Mouse (Mus musculus): Measurements from ENCODE around the gene Macrod2.
A peak's percentile ranks its signal among the peaks of the same experiment; 100 is the strongest.

The Macrod2 gene

DNA sequence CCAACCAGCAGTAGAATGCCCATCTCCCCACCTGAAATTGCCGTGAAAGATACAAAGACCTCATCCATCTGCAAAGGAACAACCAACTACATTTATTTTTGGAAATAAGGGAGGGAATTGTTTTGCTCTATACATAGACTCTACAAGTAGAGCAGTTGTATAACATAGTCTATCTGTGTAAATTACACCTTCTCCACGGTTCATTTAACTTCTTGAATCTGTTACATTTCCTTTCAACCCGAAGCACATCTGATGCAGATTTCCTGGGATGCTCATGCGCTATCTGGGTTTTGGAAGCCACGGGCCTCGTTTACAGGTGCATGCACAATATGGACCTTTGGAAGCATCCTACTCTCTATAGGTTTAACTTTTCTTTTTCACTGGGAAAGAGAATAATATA, 175.8 kb downstream of the Macrod2 start:
- no peak for DNase-seq (ENCODE audit: low spot score in 2 of 2)

DNA sequence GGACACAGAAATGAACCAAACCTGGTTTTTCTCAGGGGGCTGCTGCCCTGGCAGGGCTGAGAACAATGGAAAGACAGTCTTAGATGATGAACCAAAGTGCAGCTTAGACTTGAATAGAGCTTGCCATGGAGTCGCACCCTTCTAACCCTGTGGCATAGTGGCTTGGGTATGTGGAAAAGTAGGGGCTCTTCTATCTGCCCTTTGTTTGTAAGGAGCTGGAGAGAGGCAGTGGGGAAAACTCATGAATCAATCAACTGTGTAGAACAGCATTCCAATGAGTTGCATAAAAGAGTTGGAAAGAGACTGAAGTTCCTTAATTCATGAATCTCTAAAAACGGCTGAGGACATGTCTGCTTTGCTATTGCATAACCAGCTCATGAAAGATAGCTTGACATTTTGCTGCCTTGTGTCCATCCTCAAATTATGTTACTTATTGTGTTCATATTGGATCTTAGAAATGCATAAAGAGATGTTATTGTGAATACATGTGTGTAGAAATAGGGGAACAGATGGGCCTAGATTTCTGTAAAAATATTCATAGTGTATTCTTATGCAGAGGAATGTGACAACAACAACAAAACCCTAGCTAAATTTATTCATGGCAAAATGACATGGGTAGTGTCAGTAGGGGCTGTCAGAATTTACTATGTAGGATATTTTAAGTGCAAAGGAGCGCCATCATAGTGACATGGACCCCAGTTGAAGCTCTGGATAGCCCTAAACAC, 197.6 kb downstream of the Macrod2 start:
- DNase-seq (ENCODE audit: low spot score in 2 of 2) = no peak

DNA sequence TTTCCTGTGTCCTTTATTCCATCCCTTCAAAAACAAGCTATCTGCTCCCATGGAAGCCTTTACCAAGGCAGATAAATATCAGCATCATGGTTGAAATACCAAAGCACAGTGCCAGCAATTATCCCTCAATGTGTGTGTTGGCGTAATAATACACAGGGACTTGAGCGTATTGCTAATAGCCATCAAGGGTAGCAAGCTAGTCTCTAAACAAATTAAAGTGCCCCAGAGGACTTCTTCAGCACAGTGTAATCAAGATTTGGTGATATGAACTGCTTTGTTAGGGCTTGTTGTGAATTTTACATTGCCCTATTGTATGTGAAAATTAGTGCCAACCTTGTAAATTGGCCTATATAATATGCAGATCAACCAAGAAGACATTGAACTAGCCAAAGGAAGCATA, 201.8 kb downstream of the Macrod2 start:
- no peak for DNase-seq (ENCODE audit: low spot score in 2 of 2)

DNA sequence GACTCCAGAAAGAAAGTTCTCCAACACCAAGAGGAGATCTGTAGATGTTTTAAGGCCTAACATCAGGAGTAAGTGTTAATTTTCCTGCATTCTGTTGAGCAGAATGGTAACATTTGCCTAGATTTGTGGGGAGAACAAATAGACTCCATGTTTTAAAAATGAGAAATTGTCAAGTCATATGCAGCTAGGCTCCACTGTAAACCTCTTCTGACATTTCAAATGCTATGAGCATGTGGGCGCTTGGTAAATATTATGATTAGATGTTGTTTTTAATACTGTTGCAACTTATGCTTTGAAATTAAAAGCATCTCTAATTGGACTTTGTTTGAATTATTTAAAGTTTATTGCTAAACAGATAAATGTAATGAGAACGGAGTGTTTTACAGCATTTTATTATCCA, 220.3 kb downstream of the Macrod2 start:
- DNase-seq (ENCODE audit: low spot score in 2 of 2) = no peak

DNA sequence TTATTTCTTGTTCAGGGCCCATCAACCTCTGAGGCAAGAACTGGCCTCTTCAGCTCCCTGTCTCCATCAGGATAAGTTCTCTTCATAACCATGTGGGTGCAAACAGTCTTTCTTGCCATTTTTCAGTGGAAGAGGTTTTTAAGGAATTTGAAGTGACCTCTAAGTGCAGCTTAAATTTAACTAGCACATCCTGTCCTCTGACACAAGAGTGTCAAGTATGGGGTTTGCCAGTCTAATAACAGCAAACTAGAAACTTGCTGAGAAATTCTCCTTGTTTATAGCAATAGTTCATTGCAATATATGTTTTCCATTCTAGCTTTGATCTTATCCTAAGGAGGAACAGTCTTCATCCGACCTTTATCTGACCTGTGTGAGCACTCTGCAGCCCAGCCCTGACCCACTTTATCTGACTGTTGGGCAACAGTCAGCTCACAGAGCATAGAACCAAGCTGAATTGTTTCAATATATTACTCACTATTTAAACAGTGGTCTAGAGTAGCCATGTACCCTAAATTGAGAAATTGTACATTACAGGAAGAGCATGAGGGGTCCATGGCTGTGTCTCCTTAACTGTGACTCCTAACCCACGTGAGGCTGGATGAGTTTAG, 226.7 kb downstream of the Macrod2 start:
- no peak for DNase-seq (ENCODE audit: low spot score in 2 of 2)

DNA sequence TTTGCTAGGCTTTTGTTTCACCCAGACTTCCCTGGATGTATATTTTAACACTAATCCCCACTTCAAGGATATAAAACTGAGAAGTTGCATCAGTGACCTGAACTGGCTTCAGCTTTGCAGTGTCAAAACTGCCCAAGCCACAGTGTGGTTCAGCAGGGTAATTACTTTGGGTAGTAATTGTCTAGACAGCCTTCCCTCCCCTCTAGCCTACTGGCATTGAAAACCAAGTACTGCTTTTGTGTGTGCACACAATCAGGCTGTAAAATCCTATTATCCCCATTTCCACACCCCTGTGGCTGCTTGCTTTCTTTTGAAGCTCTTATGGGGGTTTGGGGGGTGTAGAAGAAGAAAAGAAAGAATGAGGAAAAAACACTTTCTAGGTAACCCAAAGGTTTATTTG, 258.4 kb downstream of the Macrod2 start:
- DNase-seq (ENCODE audit: low spot score in 2 of 2) = no peak

DNA sequence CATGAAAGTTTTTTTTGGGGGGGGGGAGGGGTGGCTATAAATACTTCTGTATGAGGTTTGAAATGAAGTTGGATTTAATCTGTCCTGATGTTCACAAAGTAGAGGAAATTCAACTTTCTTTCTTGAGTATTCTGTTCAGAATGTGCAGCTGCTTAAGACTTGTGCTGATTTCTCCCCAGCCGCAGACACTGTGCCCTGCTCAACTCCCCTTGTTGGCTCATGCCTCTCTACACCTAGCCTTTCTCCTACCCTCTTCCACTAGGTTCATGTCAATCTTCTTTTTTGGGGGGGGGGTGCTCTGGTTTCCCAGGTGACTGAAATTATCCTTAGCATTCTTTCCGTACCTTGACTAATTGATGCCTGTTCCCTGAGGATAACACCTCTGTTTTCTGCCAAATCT, 258.9 kb downstream of the Macrod2 start:
- DNase-seq (ENCODE audit: low spot score in 2 of 2) = no peak

DNA sequence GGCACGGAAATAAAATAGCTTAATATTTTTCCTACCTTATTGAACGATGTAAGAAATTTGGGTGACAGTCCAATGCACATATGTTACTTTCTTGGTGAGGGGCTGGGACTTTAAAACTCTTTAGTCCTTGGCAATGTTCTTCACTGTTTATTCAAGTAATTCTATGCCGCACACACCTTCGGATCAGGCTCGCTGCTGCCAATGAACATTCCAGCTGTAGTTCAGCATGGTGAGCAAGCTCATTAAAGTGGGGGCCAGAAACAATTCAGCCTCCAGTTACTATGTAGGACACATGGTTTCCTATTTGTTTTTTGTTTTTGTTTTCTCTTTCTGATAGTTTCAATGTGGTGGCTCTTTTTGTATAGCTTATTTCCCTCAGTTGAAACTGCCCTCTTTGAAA, 267.6 kb downstream of the Macrod2 start:
- DNase-seq (ENCODE audit: low spot score in 2 of 2) = no peak

DNA sequence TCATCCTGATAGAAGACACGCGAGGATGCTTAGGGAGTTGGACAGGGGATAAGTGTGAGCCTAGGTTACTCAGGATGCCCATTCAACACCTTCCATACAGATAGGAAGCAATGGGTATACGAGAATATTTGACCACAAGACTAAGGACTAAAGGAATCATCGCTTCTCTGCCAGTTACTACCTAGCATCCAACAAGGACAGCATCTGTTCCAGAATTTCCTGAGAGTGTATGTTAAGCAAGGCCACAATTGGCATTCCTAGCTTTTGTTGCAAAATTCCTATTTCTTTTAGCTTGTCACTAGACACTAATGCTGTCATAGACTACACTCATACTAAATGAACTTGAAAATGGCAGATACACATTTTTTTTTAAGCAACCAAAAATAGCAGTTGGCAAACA, 269.3 kb downstream of the Macrod2 start:
- no peak for DNase-seq (ENCODE audit: low spot score in 2 of 2)

DNA sequence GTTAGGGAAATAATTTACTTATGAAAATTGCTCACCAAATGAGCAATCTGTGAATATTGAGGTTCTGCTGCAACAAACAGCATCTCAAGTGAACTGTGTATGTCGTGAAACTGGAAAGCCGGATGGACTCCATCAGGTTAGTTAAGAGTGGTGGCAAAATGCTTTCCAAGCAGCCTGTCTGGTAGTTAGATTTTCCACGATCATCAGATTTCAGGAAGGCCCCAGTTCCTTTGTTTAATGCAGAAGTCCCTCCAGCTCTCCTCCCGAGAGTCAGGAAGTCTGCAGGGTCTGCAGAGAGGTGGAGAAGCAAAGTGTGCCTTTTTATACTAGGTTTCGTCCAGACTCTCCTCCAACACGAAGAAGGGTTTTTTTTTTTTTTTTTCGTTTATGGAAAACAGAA, 271.7 kb downstream of the Macrod2 start:
- DNase-seq (ENCODE audit: low spot score in 2 of 2) = no peak

DNA sequence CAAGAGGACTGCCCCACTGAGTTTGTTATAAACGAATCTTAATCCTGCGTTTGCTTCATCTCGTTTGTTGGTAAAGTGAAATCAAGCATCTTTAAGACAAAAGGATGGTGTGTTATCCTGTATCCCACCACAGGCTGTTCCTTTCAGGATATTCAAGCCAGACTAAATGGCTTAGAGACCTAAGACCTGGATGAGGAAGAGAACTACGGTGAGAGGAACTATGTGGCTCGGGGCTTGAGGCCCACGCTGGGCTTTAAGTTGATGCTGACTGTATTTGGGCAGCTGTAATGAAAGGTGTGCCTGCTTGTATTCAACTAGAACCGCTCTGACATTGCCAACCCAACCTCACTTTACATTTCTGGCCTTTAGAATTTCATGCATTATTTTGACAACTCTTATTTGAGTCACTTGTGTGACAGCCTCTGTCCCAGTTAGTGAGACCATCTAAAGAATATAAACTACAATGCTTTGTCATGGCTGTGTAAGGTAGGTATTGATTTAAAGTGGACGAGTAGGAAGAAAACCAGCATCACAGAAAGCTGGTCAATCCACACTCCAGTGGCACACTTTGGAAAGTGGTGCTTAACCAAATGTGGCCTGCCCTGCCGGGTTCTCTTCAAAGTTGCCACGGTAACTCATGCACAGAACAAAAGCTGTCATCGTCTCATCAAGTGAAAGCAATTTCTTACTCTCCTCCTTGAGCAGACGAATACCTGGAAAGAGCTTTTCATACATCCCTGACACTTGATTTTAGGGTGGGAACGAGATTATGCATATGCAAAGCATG, 272.3 kb downstream of the Macrod2 start:
- no peak for DNase-seq (ENCODE audit: low spot score in 2 of 2)

DNA sequence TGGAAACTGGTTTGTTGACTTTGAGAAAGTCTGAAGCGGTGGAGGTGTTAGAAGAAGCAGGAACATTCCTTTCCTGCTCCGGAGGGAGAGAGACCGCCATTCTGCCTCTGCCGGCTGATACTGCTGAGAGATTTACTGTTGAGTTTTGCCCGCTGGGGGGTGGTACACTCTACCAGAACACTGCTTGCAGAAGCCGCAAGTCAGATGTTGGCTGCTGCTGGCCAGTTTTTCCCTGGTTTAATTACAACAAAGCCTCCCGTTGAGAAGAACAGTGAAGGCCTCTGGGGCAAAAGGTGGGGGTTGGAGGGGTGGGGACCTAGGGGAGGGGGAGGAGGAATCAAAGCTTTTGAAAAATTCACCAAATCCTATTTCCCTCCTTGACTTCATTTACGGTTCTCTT, 273.2 kb downstream of the Macrod2 start:
- DNase-seq (ENCODE audit: low spot score in 2 of 2) = peak; percentile 72 to 75

DNA sequence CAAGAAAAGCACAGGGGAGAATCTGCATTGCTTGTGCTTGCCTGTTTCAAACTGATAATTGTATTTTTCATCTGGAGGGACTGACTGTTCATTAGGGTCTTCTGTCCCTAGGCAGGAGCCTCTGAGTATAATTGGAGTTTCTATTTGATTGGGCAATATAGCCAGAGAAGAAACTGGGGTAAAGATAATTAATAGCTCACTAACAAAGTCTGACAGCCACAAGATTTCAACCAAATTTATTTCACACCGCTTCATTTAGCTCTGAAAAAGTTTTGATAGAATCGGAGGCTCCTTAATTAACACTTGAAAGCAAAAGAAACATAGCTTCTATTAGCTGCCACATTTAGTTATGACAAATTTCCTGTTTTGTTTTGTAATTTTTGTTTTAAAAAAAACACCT, 274.0 kb downstream of the Macrod2 start:
- DNase-seq (ENCODE audit: low spot score in 2 of 2) = no peak

DNA sequence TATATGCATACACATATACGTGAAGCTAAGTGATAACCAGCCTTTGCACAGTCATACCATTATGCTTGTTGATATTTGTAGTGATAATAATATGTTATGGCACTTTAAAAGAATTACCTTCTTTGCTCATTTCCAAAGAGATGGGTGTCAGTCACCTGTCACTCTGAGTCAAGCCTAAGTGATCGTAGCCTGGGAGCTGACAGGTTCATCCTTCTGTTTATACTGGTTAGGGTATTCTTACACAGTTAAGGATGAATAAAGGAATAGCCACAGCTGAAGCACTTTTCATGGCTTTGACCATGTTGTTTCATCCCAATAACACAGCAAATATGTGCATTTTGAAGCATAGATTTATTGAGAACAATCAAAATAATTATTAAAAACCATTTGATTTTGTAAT, 274.7 kb downstream of the Macrod2 start:
- DNase-seq (ENCODE audit: low spot score in 2 of 2) = no peak

DNA sequence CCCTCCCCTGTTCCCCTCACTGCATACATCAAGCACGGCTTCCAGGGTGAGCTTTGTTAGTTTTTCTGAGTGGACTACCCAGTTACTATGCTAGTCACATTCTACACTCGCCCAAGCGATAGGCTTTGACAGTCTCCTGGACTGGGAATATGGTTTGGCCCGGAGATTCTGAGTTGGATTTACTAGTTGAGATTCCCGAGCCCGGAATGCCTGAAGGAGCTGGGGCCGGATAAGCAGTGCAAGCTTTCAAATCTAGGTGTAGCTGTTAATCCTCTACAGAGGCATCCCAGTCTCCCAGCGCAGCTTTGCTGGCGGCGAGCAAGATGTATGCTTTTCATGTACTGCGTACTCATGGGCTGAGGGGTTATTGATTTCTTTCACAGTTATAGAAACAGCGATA, 275.3 kb downstream of the Macrod2 start:
- DNase-seq (ENCODE audit: low spot score in 2 of 2) = peak; percentile 43 to 59

DNA sequence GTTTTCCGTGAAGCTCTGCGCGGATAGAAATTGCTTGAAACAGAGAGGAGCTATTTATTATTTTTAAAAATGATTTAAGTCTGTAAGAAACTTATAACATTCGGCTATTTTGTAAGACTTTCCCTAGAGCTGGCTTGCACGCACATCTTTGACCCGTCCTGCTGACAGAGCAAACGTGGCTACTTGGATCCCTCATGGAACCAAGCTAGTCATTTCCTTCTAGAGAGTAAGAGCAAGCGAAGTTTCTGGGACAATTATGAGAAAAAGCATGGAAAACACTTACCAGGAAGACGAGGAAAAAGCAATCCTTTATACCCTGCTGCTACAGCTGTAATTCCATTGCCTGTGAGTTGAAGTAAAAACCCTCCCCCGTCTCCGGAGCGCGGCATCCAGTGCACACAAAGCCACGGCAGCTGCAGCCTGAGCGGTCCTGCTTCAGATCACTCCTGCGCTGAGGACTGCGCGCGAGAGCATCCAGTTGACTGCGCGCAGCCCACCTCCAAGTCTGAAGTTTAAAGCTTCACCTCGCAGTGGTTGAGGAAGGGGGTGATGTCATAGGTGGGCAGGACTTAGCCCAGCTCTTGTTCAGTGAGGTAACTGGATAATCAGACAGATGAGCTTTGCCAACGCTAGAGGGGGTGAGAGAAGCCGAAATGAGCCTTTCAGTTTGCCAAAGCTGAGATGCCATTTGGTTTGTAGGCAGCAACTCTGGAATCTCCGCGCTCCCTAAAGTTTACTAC, 276.0 kb downstream of the Macrod2 start, which contains the start of gene Flrt3:
TSS of gene Flrt3 (minus strand) at position 507 of the 740 bp plus-strand sequence.
- DNase-seq (ENCODE audit: low spot score in 2 of 2) = peak; percentile 89 to 92

DNA sequence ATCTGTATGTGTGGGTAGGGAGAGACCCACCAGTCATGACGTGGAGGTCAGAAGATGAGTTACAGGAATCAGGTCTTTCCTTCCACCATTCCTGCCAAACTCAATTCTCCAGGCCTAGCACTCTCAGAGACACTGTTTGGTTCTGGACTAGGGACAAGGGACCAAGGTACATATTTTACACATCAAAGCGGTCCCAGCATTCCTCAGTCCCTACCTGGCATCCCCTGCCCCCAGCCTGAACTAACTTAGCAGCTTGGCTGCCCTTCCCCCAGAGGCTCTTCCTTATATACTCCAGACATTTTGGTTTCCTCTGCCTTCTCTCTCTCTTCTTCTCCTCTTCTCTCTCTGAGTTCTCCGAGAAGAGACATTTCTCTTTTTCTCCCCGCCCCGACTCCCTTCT, 278.4 kb downstream of the Macrod2 start:
- no peak for DNase-seq (ENCODE audit: low spot score in 2 of 2)

DNA sequence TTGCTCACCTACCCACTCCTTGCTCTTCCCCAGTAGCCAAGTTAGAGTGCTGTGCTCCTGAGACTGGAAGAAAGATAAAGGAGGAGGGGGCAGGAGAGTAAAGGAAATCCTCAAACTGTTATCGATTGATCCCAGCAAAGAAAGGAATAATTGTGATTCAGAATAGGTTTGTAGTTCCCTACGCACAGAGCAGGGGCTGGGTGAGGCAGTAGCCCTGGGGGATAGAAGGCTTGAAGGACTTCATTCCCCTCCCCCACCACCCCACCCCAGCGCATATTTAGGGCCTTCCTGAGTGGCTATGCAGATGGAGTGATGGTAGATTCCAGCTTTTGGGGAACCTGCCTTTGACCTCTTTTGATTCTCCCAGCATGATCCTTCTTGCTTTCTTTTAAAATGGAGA, 281.6 kb downstream of the Macrod2 start:
- DNase-seq (ENCODE audit: low spot score in 2 of 2) = no peak

DNA sequence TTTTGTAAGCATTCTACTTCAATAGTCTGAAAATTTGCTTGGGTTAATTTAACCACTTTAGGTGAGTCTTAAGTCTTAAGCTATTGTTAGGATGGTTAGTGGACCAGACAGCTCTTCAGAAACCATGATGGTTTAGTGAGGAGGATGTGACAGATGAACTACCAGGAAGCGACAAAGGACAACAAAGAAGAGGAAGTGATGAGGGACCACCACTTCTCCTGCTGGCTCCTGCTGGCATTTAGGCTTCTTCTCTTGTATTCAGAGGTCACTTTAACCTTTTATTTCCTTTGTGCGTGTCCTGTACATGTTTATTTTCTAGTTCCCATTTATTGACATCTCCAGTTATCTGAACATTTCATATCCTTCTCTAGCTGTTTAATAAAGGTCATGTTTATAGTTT, 295.8 kb downstream of the Macrod2 start:
- no peak for DNase-seq (ENCODE audit: low spot score in 2 of 2)

DNA sequence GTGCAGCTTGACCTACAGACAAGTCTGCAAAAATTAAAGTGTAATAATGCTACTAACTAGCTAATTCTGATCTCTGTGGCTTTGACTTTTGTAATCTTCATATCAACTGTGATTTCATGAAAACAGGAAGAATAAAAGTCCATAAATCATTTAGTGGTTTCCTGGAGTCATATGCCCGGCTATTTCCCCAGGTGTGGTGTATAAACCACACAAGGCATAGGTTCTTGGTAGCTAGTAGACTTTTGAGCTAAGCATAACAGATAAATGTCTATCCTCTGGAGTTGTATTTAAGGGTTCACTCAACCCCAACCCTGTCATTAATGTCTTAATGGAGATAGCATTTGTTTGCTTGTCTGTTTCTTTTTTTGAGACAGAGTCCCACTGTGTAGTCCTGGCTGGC, 296.3 kb downstream of the Macrod2 start:
- no peak for DNase-seq (ENCODE audit: low spot score in 2 of 2)

DNA sequence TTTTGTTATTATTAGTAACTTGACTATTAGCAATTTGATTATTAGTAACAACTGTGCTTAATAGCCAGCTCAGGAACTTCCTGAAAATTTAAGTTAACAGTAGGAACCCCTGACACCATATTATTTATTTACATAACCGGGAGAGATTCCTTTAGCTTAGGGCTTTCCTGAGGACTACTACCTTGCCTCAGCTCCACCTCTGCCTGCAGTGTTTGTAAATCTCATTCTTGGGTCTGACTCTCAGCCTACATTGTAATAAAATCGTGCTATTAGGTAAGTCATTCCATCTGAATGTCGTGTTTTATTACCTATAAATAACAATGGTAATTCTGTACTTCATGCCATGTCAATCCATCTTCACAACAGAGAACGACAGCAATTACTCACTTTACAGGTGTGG, 297.4 kb downstream of the Macrod2 start:
- no peak for DNase-seq (ENCODE audit: low spot score in 2 of 2)

DNA sequence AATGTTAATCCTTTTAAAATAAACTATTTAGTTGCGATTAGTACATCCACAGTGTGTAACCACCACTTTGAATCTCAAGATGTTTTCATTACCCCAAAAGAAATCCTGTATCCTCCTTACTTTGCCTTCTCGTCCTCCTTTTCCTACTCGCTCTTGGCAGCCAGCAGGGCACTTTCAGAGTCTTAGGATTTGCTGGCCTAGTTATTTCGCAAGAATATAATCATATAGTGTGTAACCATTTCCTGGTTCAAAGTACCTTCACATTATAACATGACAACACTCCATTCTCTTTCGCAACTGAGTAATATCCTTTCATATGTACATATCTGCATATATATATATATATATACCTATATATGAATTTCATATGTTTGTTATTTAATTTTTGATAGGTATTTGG, 298.7 kb downstream of the Macrod2 start:
- DNase-seq (ENCODE audit: low spot score in 2 of 2) = no peak

All from frontal cortex, postnatal 14 days (tissue).